Mouse (Mus musculus) kidney, adult 10 weeks (tissue): ENCODE results near the gene Dnase1l1. TPM values are rescaled to one million over a fixed set of nuclear protein-coding genes. Genes with fewer than 3 reads are reported as not detected.

Experiments used
- polyA plus RNA-seq: library from polyadenylated mRNA; stranded (reverse); fragments of 350-450 nt; fragmentation: Illumina TruSeq; extraction: RNeasy Lipid Tissue Mini Kit (QIAGEN cat#74804); gene quantifications from one replicate; pipeline ENCODE4 v1.2.3, GENCODE M21; 2014; ENCODE audit warnings: low read depth, low replicate concordance

Dnase1l1 gene
- polyA plus RNA-seq = 17.5 TPM

GRCm38 (mm10) chrX:74281732-74282394, at the start of gene Dnase1l1, which contains the start of gene Taz:
Gene Dnase1l1, minus strand, starts transcription at chrX:74282337.
Gene Taz, plus strand, starts transcription at chrX:74281912.

GRCm38 (mm10) chrX:74328725-74329161, 46.6 kb upstream of the Dnase1l1 start, which contains the start of gene Plxna3:
Gene Plxna3, plus strand, starts transcription at chrX:74329066.

GRCm38 (mm10) chrX:74312540-74313464, 30.7 kb upstream of the Dnase1l1 start, which contains the start of gene Fam50a:
Gene Fam50a, plus strand, starts transcription at chrX:74313033.

GRCm38 (mm10) chrX:74304867-74305700, 22.9 kb upstream of the Dnase1l1 start, which contains the start of gene Gdi1:
Gene Gdi1, plus strand, starts transcription at chrX:74304998.

GRCm38 (mm10) chrX:74296538-74297448, 14.7 kb upstream of the Dnase1l1 start, which contains the start of gene Atp6ap1:
Gene Atp6ap1, plus strand, starts transcription at chrX:74297097.

GRCm38 (mm10) chrX:74270062-74270901, 11.9 kb downstream of the Dnase1l1 start, which contains the start of gene Rpl10:
Gene Rpl10, plus strand, starts transcription at chrX:74270812.

GRCm38 (mm10) chrX:74254153-74254887, 27.8 kb downstream of the Dnase1l1 start, which contains the start of gene Emd:
Gene Emd, plus strand, starts transcription at chrX:74254687.

GRCm38 (mm10) chrX:74249615-74250014, 32.5 kb downstream of the Dnase1l1 start, which contains the start of gene Flna:
Gene Flna, minus strand, starts transcription at chrX:74249820.

Other genes with a start within 250 kb of the Dnase1l1 start
- gene Opn1mw, start 154.9 kb downstream of the Dnase1l1 start, polyA plus RNA-seq = not detected
- gene Mecp2, start 147.0 kb downstream of the Dnase1l1 start, polyA plus RNA-seq = 18.0 TPM
- gene Tex28, start 114.5 kb downstream of the Dnase1l1 start, polyA plus RNA-seq = not detected
- gene Tktl1, start 105.1 kb downstream of the Dnase1l1 start, polyA plus RNA-seq = not detected
- 14.1 TPM for gene Flna, start 32.5 kb downstream of the Dnase1l1 start, polyA plus RNA-seq
- gene Emd, start 27.6 kb downstream of the Dnase1l1 start, polyA plus RNA-seq = 34.6 TPM
- 1,026 TPM for gene Rpl10, start 11.5 kb downstream of the Dnase1l1 start, polyA plus RNA-seq
- gene Taz, start 425 bp downstream of the Dnase1l1 start, polyA plus RNA-seq = 37.2 TPM
- gene Atp6ap1, start 14.8 kb upstream of the Dnase1l1 start, polyA plus RNA-seq = 252 TPM
- gene Gdi1, start 22.7 kb upstream of the Dnase1l1 start, polyA plus RNA-seq = 120 TPM
- gene Fam50a, start 30.7 kb upstream of the Dnase1l1 start, polyA plus RNA-seq = 23.5 TPM
- gene Plxna3, start 46.7 kb upstream of the Dnase1l1 start, polyA plus RNA-seq = 0.12 TPM
- 13.5 TPM for gene Lage3, start 71.3 kb upstream of the Dnase1l1 start, polyA plus RNA-seq
- gene Ubl4a, start 90.9 kb upstream of the Dnase1l1 start, polyA plus RNA-seq = 43.2 TPM
- 6.3 TPM for gene Slc10a3, start 91.0 kb upstream of the Dnase1l1 start, polyA plus RNA-seq
- gene Fam3a, start 110.9 kb upstream of the Dnase1l1 start, polyA plus RNA-seq = 8.2 TPM
- 30.2 TPM for gene Ikbkg, start 111.0 kb upstream of the Dnase1l1 start, polyA plus RNA-seq
- 9.0 TPM for gene G6pdx, start 146.9 kb upstream of the Dnase1l1 start, polyA plus RNA-seq
- not detected for gene Gm6880, start 199.1 kb upstream of the Dnase1l1 start, polyA plus RNA-seq